Mouse (Mus musculus) retina, adult 2 months (tissue): Measurements from ENCODE around the gene Barhl1.

Experiments used
- DNase-seq: peaks from one replicate; pipeline ENCODE4 v3.0.0-alpha.2; 2012; ENCODE audit warnings: low read depth, low spot score

Gene Barhl1

DNA sequence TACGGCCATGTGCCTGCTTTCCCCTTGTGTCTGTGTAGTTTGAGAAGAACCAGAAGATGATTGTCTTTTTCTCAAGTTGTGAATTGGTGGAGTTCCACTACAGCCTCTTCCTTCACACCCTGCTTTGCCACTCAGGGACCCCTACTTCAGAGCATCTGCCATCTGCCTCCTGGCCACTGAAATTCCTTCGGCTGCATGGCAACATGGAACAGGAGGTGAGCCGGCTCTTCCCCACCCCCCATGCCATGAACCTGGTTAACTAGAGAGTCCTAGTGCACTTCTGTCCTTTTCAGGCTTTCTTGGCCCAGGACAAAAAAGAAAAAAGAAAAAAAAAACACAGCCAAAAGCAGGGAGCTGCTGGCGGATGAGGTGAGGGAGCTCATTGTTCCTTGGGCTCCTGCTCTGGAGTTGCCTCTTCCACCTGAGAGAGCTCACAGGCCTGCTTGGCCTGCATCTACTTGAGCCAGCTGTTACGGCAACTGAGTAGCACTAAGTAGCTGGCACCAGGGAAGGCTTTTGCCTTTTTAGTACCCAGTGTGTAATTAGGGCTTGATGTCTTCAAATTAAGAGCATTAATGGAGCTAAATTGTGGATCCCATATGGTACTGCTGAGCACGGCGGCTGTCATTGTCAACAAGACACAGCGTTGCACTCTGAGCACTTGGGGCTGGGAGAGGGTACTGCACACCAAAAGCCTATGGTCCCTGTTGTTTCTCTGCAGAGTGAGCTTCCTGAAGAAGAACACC lies 55.6 kb downstream of the Barhl1 start:
- DNase-seq, result no peak

DNA sequence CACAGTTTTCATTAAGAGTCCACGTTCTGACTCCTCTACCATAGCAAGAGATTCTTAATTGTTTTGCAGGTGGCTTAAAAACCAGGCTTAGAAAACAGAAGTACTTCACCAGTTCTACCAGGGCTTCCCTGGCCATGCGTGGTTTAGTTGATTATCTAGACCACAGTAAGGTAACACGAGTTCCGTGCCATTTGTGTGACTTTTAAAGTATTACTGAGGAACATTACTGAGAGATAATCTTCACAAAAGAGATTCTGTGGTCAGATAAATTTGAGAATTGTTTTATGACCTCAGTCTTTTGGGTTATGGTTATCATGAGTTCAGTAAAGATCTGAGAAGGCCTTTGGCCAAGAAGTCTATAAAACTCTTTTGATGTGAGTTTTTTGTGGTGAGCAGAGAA lies 57.2 kb downstream of the Barhl1 start:
- no peak for DNase-seq
